Mouse (Mus musculus) telencephalon, adult 2 months (tissue): ENCODE measurements at regions not wholly inside any gene's neighbourhood (a gene's known extent, or its start where the extent isn't known, plus 50 kb on each side); places are given as distances from the start of the nearest gene placed in this dataset.

Experiments used
- DNase-seq: peaks from one replicate; pipeline ENCODE4 v3.0.0-alpha.2; 2011; ENCODE audit warnings: low read depth, low spot score

DNA sequence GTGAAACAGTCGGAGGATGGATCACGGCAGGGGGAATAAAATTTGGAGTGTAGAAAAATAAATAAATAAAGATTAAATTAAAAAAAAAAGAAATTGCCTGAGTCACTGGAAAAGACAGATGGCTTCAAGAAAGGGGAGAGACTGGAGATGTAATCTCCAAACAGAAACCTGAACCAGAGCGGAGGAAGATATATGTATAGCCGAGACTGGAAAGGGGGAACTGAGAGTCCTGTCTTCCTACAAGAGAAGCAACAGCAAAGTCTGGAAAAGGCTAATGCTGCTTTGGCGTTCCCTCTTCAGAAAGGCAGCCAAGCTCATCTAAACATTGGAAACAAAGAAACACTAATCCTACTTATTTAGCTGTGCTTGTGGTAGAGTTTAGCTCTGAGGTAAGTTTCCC, 619.6 kb downstream of the Pom121l12 start:
- no peak for DNase-seq

DNA sequence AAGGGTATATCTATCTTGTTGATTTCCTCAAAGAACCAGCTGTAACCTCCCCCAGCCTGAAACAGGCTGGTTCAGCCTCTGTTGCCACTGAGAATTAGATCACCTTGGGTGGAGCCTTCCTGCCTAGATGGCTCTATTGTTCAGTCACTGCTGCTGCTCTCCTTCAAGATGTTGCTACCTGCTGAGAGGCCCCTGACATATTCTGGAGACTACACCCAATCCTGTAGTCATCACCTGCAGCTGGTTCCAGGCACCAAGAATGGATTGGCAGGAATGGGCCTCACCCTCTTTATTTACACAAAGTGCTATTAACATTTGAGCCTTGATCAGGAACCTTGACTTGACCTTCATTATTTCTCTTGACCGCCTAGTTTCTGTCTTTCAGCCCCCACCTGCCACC, 622.8 kb downstream of the Pom121l12 start:
- no peak for DNase-seq

DNA sequence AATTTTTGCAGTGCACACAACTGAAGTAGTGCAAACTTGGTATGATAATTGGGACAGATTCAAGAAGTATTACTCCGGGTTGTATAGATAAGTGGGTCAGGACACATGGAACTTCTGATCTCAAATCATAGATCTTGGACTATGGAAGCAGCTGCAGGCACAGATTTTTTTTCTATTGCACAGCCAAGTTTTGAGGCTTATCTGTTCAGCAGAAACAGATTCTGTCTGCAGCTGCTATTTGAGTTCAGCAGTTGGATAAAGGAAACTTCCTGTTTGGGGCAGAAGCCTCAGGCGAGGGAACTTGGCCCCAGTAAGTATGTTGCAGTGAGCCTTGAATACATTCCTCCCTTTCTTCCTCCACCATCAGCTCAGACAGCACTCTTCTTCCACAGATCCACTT, 650.9 kb downstream of the Pom121l12 start:
- DNase-seq: no peak

DNA sequence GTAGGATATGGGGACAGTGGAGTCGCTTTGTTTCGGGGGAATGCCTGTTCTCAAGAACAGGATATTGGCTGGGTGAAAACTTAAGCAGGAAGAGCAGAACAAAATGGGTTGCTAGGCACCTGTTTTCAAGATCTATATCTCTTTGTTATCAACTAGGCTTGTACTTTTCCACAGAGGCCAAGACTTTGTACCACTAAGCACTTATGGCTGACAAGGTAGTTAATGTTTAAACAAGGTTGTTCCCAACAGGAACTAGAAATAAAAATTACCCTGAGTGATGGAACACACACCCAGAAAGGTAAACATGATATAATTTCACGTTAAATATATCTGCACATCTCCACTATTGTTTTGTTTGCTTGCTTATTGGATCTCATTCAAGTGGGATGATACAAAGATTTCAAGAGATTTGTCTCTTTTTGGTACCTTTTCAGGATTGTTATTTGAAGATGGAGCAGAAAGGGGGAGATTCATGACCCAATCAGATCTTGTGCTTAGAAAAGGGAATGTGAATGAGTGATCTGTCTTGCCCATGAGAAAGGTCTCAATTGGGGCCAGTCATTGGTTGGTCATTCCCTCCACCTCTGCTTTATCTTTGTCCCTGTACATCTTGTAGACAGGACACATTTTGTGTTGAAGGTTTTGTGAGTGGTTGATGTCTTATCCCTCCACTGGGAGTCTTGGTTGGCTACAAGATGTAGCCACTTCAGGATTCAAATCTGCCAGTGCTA, 675.1 kb downstream of the Pom121l12 start:
- DNase-seq: no peak

DNA sequence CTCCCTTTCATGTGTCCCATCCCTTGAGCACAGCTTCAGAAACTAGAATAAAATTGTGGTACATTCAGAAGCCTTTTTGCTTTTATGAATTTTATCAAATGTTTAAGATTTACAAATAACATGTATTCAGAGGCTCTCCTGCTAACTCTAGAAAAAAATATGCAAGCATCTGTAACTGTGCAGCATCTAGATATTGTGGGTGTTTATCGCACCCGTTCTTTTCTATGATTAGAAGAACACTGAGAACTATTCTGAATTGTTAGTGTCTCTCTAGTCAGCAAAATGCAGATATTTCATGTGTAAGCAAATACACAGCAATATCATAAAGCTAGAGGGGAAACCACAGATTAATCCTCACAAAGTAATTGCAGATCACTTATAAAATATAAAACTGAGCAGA, 709.4 kb downstream of the Pom121l12 start:
- peak; percentile 29 for DNase-seq
